Mouse (Mus musculus) bone marrow macrophage, adult 2 months (primary cell): ENCODE measurements around the gene Rad54l.

Source experiments
- CTCF ChIP-seq: IDR thresholded peaks from 2 replicates; pipeline ENCODE4 v1.5.1; 2012; ENCODE audit warnings: low read depth, mild to moderate bottlenecking, low read length, moderate library complexity
- POLR2A ChIP-seq: IDR thresholded peaks from 2 replicates; pipeline ENCODE4 v1.6.1; 2012; ENCODE audit warnings: mild to moderate bottlenecking, low read depth, low read length, borderline replicate concordance

DNA sequence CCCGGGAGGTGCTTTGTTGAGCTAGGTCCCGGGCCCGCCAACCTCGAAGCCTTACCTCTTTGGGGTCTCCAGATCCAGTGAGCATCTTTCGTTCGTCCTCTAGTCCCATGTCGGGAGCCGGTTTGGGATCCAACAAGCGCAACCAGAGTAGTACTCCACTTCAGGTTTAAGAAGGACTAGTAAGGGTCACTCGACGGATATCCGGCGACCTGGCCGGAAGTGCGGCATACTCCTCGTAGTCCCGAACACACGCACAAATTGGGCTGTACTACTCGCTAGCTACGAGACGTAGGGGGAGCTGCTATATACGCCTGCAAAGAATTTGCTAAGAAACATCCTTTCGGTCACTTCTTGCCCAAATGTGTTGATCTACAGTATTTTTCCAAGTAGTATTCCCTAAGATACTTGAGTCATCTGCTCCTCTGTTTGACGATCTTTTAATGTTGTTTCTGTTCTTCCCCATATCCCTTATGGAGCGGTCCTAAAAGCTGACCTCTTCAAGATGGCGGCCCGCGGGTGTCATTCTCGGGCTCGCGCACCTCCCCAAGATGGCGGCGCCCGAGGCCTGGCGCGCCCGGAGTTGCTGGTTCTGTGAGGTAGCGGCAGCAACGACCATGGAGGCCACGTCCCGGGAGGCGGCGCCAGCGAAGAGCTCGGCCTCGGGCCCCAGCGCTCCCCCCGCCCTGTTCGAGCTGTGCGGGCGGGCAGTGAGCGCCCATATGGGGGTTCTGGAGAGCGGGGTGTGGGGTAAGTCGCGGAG lies 48.4 kb downstream of the Rad54l start, which contains the start of the genes Uqcrh and Lrrc41:
- peak; percentile 62; the same call in 1 of the 2 replicates for TF ChIP-seq POLR2A
- no peak for TF ChIP-seq CTCF
